Mouse (Mus musculus): Measurements from ENCODE around the gene Fbxo4.

DNA sequence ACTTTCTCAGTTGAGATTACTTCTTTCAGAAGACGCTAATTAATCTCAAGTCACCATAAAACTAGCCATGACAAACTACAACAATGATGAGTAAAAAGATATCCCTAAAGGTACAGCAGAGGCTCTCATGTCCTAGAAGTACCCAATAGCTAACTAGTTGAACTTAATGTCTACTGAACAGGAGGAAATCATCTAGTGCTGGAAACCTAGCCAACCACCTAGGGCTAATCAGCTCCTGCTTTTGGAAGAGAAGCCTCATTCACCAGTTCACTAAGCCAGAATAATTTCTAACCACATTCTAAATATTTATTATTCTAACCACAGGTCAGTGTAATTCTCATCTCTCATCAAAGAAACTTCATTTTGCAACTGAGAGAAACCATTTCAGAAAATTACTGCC is 47.4 kb downstream of the Fbxo4 start:
- no peak for TF ChIP-seq CTCF (IDR thresholded peaks at IDR 0.05; ENCODE audit: low read depth)
- TF ChIP-seq EP300 (IDR thresholded peaks at IDR 0.05; ENCODE audit: low read depth), result no peak

Measured in liver, embryonic 14.5 days (tissue).